Mouse (Mus musculus) ES-Bruce4 (cell line): ENCODE measurements around the gene B430306N03Rik.

Experiments used
- CTCF ChIP-seq: IDR thresholded peaks from one replicate; pipeline ENCODE4 v1.8.1; 2011; ENCODE audit warnings: low read depth, low read length
- EP300 ChIP-seq: IDR thresholded peaks from 2 replicates; pipeline ENCODE4 v1.6.1; 2011; ENCODE audit warnings: low read depth, low read length; ENCODE audit not compliant: insufficient read depth
- POLR2A ChIP-seq: IDR thresholded peaks from one replicate; pipeline ENCODE4 v1.8.1; 2011; ENCODE audit warnings: low read length; ENCODE audit not compliant: insufficient read depth

GRCm38 (mm10) chr17:48312124-48312523 is 3.8 kb upstream of the B430306N03Rik start:
- TF ChIP-seq CTCF (no peak), POLR2A (no peak), EP300 (no peak)
